Mouse (Mus musculus): ENCODE measurements around the gene Gm43518.

- TF ChIP-seq POLR2A (IDR thresholded peaks at IDR 0.05; ENCODE audit: insufficient read depth, low read depth, low read length) (no peak), CTCF (IDR thresholded peaks at IDR 0.05) (no peak), EP300 (IDR thresholded peaks at IDR 0.05; ENCODE audit: insufficient read depth, low read depth, low read length) (no peak)
These were observed 8.7 kb downstream of the Gm43518 start for GRCm38 (mm10) chr5:123935931-123936330.

Measured in heart, adult 2 months (tissue).